Mouse (Mus musculus): Measurements from ENCODE around the gene Hist1h2ai. TPM values are rescaled to one million over a fixed set of nuclear protein-coding genes. Genes with fewer than 3 reads are reported as not detected.

The Hist1h2ai gene
- total RNA-seq, 4 experiments from 2014 or later, result 1.8 to 3.3 (median 2.6) TPM; not detected in 1

Small RNA genes within 50 kb of the gene (microRNA-seq; reads per million reads assigned to microRNA genes)
- not detected for gene Gm44357
- gene Gm44367, result not detected
- gene Gm44454, result not detected

Other genes with a start within 250 kb of the Hist1h2ai start
- gene Nkapl, start 247.9 kb upstream of the Hist1h2ai start, total RNA-seq (2022), result under 1 TPM in 3 of 4 experiments, not detected in 1; 0.19 to 0.22 (median 0.20) TPM
- gene Zkscan4, start 237.5 kb upstream of the Hist1h2ai start, total RNA-seq (2022), result 1 to 10 TPM in 1 of 4 experiments, under 1 TPM in 3; 0.27 to 1.1 (median 0.43) TPM
- not detected for gene Gm10065, start 237.0 kb upstream of the Hist1h2ai start, total RNA-seq (2022)
- 10 to 100 TPM; 20.3 to 26.8 (median 22.2) TPM for gene AK157302, start 221.2 kb upstream of the Hist1h2ai start, total RNA-seq (2022)
- 100 to 1,000 TPM in 1 of 4 experiments, 10 to 100 TPM in 3; 74.4 to 112 (median 87.3) TPM for gene Gm11273, start 215.0 kb upstream of the Hist1h2ai start, total RNA-seq (2022)
- gene Zkscan8, start 185.3 kb upstream of the Hist1h2ai start, total RNA-seq (2022), result 1 to 10 TPM; 4.6 to 9.3 (median 7.2) TPM
- not detected for gene Olfr1366, start 173.6 kb upstream of the Hist1h2ai start, total RNA-seq (2022)
- not detected for gene Olfr1535, start 156.5 kb upstream of the Hist1h2ai start, total RNA-seq (2022)
- gene Olfr1364, start 134.7 kb upstream of the Hist1h2ai start, total RNA-seq (2022), result not detected
- gene Olfr1362, start 102.4 kb upstream of the Hist1h2ai start, total RNA-seq (2022), result not detected
- not detected for gene Olfr11, start 73.9 kb upstream of the Hist1h2ai start, total RNA-seq (2022)
- gene Olfr1361, start 53.0 kb upstream of the Hist1h2ai start, total RNA-seq (2022), result not detected
- not detected for gene Olfr1360, start 39.0 kb upstream of the Hist1h2ai start, total RNA-seq (2022)
- not detected for gene Olfr1359, start 18.3 kb upstream of the Hist1h2ai start, total RNA-seq (2022)
- gene Hist1h2bl, start 279 bp upstream of the Hist1h2ai start, total RNA-seq (2022), result 1 to 10 TPM in 3 of 4 experiments, under 1 TPM in 1; 0.99 to 6.6 (median 3.4) TPM
- not detected for gene Hist1h3h, start 1.2 kb downstream of the Hist1h2ai start, total RNA-seq (2022)
- not detected for gene Hist1h2bm, start 5.6 kb downstream of the Hist1h2ai start, total RNA-seq (2022)
- gene Hist1h4j, start 18.6 kb downstream of the Hist1h2ai start, total RNA-seq (2022), result 1 to 10 TPM in 1 of 4 experiments, under 1 TPM in 2, not detected in 1; 0.67 to 1.6 (median 0.90) TPM
- gene Hist1h4k, start 34.1 kb downstream of the Hist1h2ai start, total RNA-seq (2022), result 10 to 100 TPM in 1 of 4 experiments, 1 to 10 TPM in 3; 5.0 to 10.8 (median 6.7) TPM
- not detected for gene Hist1h2ak, start 37.4 kb downstream of the Hist1h2ai start, total RNA-seq (2022)
- gene Hist1h2bn, start 37.7 kb downstream of the Hist1h2ai start, total RNA-seq (2022), result 1 to 10 TPM in 2 of 4 experiments, not detected in 2; 1.5 to 1.8 TPM
- 1 to 10 TPM in 1 of 4 experiments, under 1 TPM in 2, not detected in 1; 0.40 to 1.2 (median 0.70) TPM for gene Hist1h1b, start 64.2 kb downstream of the Hist1h2ai start, total RNA-seq (2022)
- gene Hist1h3i, start 66.9 kb downstream of the Hist1h2ai start, total RNA-seq (2022), result 10 to 100 TPM in 3 of 4 experiments, 1 to 10 TPM in 1; 9.4 to 19.6 (median 16.7) TPM
- not detected for gene Hist1h2an, start 70.8 kb downstream of the Hist1h2ai start, total RNA-seq (2022)
- gene Hist1h2bp, start 71.0 kb downstream of the Hist1h2ai start, total RNA-seq (2022), result 1 to 10 TPM in 1 of 4 experiments, under 1 TPM in 1, not detected in 2; 0.73 to 2.1 TPM
- gene Hist1h2bq, start 93.8 kb downstream of the Hist1h2ai start, total RNA-seq (2022), result 10 to 100 TPM; 13.3 to 26.7 (median 21.1) TPM
- 1 to 10 TPM in 1 of 4 experiments, not detected in 3; 3.4 TPM for gene Hist1h2ao, start 94.0 kb downstream of the Hist1h2ai start, total RNA-seq (2022)
- 10 to 100 TPM; 49.7 to 72.4 (median 56.2) TPM for gene Hist1h4m, start 95.3 kb downstream of the Hist1h2ai start, total RNA-seq (2022)
- 10 to 100 TPM in 1 of 4 experiments, 1 to 10 TPM in 1, not detected in 2; 9.2 to 18.0 TPM for gene Hist1h4n, start 115.8 kb downstream of the Hist1h2ai start, total RNA-seq (2022)
- 1 to 10 TPM in 2 of 4 experiments, not detected in 2; 1.4 to 2.6 TPM for gene Hist1h2ap, start 117.1 kb downstream of the Hist1h2ai start, total RNA-seq (2022)
- gene Hist1h2br, start 117.3 kb downstream of the Hist1h2ai start, total RNA-seq (2022), result 10 to 100 TPM; 13.3 to 26.6 (median 21.0) TPM
- gene Zfp184, start 228.7 kb downstream of the Hist1h2ai start, total RNA-seq (2022), result 1 to 10 TPM in 1 of 4 experiments, under 1 TPM in 3; 0.48 to 1.4 (median 0.80) TPM

Data from gastrocnemius, adult 8-10 months (tissue).